Mouse (Mus musculus) lung, postnatal 14 days (tissue): ENCODE results near the gene Ccdc33.

Experiments used
- DNase-seq: peaks from one replicate; pipeline ENCODE4 v3.0.0; 2021

Ccdc33 gene

GRCm38 (mm10) chr9:58087277-58087998 is 31.2 kb downstream of the Ccdc33 start:
- DNase-seq, result no peak

- no peak for DNase-seq
Observed at GRCm38 (mm10) chr9:58086861-58087260, 31.8 kb downstream of the Ccdc33 start.

GRCm38 (mm10) chr9:58086203-58086602 is 32.4 kb downstream of the Ccdc33 start:
- DNase-seq, result no peak

GRCm38 (mm10) chr9:58085074-58085473 is 33.5 kb downstream of the Ccdc33 start:
- no peak for DNase-seq

- no peak for DNase-seq
Observed at GRCm38 (mm10) chr9:58084586-58084985, 34.0 kb downstream of the Ccdc33 start.

GRCm38 (mm10) chr9:58074561-58074960 is 44.1 kb downstream of the Ccdc33 start:
- DNase-seq, result no peak

GRCm38 (mm10) chr9:58067546-58067945 is 51.1 kb downstream of the Ccdc33 start:
- no peak for DNase-seq

- DNase-seq, result no peak
Observed at GRCm38 (mm10) chr9:58066731-58067095, 51.9 kb downstream of the Ccdc33 start.

- no peak for DNase-seq
Observed at GRCm38 (mm10) chr9:58065977-58066730, 52.5 kb downstream of the Ccdc33 start.

GRCm38 (mm10) chr9:58065532-58065931 is 53.1 kb downstream of the Ccdc33 start:
- DNase-seq, result no peak

- no peak for DNase-seq
Observed at GRCm38 (mm10) chr9:58063531-58063930, 55.1 kb downstream of the Ccdc33 start, which contains the start of gene Stra6. TSS of gene Stra6 (plus strand) at chr9:58063788.

GRCm38 (mm10) chr9:58060677-58061667 is 57.7 kb downstream of the Ccdc33 start:
- peak; percentile 70 for DNase-seq

- no peak for DNase-seq
Observed at GRCm38 (mm10) chr9:58059920-58060319, 58.7 kb downstream of the Ccdc33 start.

GRCm38 (mm10) chr9:58055666-58056065 is 63.0 kb downstream of the Ccdc33 start:
- no peak for DNase-seq

GRCm38 (mm10) chr9:58054032-58054431 is 64.6 kb downstream of the Ccdc33 start:
- DNase-seq, result no peak

- no peak for DNase-seq
Observed at GRCm38 (mm10) chr9:58053544-58053943, 65.1 kb downstream of the Ccdc33 start.

- peak; percentile 66 for DNase-seq
Observed at GRCm38 (mm10) chr9:58053102-58053501, 65.5 kb downstream of the Ccdc33 start.

GRCm38 (mm10) chr9:58051937-58052336 is 66.7 kb downstream of the Ccdc33 start:
- no peak for DNase-seq

GRCm38 (mm10) chr9:58049861-58050260 is 68.8 kb downstream of the Ccdc33 start:
- DNase-seq, result no peak

- no peak for DNase-seq
Observed at GRCm38 (mm10) chr9:58049186-58049585, 69.4 kb downstream of the Ccdc33 start.

- no peak for DNase-seq
Observed at GRCm38 (mm10) chr9:58048621-58049020, 70.0 kb downstream of the Ccdc33 start.

- no peak for DNase-seq
Observed at GRCm38 (mm10) chr9:58047061-58047460, 71.6 kb downstream of the Ccdc33 start.

GRCm38 (mm10) chr9:58045646-58046045 is 73.0 kb downstream of the Ccdc33 start:
- DNase-seq, result no peak
